Mouse (Mus musculus): ENCODE data around the gene Pdlim7.

DNA sequence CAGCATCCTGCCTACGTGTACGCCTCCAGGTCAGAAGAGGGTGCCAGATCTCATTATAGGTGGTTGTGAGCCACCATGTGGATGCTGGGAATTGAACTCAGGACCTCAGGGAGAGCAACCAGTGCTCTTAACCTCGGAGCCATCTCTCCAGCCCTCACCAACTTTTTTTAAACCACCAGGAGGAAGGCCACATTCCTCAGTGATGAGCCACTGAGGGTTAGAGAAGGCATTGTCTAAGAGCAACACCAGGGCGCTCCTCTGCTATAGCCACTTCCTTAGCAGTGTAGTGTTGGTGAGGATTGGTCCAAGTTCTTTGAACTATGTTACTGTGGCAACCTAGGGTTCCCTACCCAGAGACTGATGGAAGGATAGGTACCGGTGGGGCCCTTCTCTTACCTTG is 37.7 kb downstream of the Pdlim7 start:
- no peak for TF ChIP-seq POLR2AphosphoS5 (IDR thresholded peaks at IDR 0.05; ENCODE audit: insufficient replicate concordance, low read depth, low read length)
- no peak for TF ChIP-seq CTCF (IDR thresholded peaks at IDR 0.05; ENCODE audit: low read depth, low read length)
- TF ChIP-seq TAL1 (conservative IDR thresholded peaks at IDR 0.05; ENCODE audit: low read depth, low read length) = no peak
